Mouse (Mus musculus) stomach, embryonic 16.5 days (tissue): ENCODE measurements around the gene Col4a6. TPM values are rescaled to one million over a fixed set of nuclear protein-coding genes. Genes with fewer than 3 reads are reported as not detected.

Experiments
- ATAC-seq: fragments of 200-750 bp; cut with Nextera tagmentation; 2 replicates; pipeline ENCODE4 v1.8.0; 2017; ENCODE audit warnings: moderate number of reproducible peaks, moderate TSS enrichment; ENCODE audit not compliant: insufficient read depth, low FRiP score
- H3K27ac ChIP-seq: fragments of 300-500 bp; sonication (generic); 2 replicates; pipeline ENCODE4 v1.5.1; 2014; ENCODE audit warnings: low read length
- H3K27me3 ChIP-seq: fragments of 300-500 bp; sonication (generic); 2 replicates; pipeline ENCODE4 v1.6.1; 2014; ENCODE audit warnings: low read length, control low read depth, mixed read lengths; ENCODE audit not compliant: control insufficient read depth, insufficient read depth
- H3K36me3 ChIP-seq: fragments of 300-500 bp; sonication (generic); 2 replicates; pipeline ENCODE4 v1.6.1; 2014; ENCODE audit warnings: low read length; ENCODE audit not compliant: control insufficient read depth, insufficient read depth
- H3K4me1 ChIP-seq: fragments of 300-500 bp; sonication (generic); 2 replicates; pipeline ENCODE4 v1.6.1; 2014; ENCODE audit warnings: low read length, control low read depth, mixed read lengths; ENCODE audit not compliant: control insufficient read depth, insufficient read depth
- H3K4me2 ChIP-seq: fragments of 300-500 bp; sonication (generic); 2 replicates; pipeline ENCODE4 v1.6.1; 2014; ENCODE audit warnings: low read depth, low read length, mixed read lengths
- H3K4me3 ChIP-seq: fragments of 300-500 bp; sonication (generic); replicated peaks from 2 replicates; pipeline ENCODE4 v1.5.1; 2014; ENCODE audit warnings: mild to moderate bottlenecking, low read length
- H3K9ac ChIP-seq: fragments of 300-500 bp; sonication (generic); 2 replicates; pipeline ENCODE4 v1.6.1; 2014; ENCODE audit warnings: low read length
- H3K9me3 ChIP-seq: fragments of 300-500 bp; sonication (generic); replicated peaks from 2 replicates; pipeline ENCODE4 v1.6.1; 2016; ENCODE audit warnings: low read length, control low read depth; ENCODE audit not compliant: control insufficient read depth
- WGBS: fragments of 180-500 bp; shearing (Covaris S2); extraction: QIAGEN DNeasy Blood & Tissue Kit; methylation state at CpG from one replicate; pipeline ENCODE4 v1.1.7; 2014; 5-methylcytosine and 5-hydroxymethylcytosine counted together
- polyA plus RNA-seq: library from polyadenylated mRNA; unstranded; fragments of >200 nt; fragmentation: Nextera tagmentation; extraction: Ambion mirVana; gene quantifications from 2 replicates; pipeline ENCODE4 v1.2.1, GENCODE M21; 2015

Col4a6 gene
- polyA plus RNA-seq, 1 experiment from 2014 or later: 14.5 TPM

- H3K27me3 ChIP-seq: no peaks in the 10 kb centered on the region; the same call in none of the 2 replicates
- H3K27ac ChIP-seq: no peak overlapping the region; the same call in 1 of the 2 replicates
- 0 out of 2 replicates have a peak, but pooled peaks cover 3% of the 10 kb centered on the region for H3K4me1 ChIP-seq
- ATAC-seq: no peak
- H3K36me3 ChIP-seq: no peaks in the 10 kb centered on the region
- H3K9ac ChIP-seq: no peak overlapping the region
- H3K9me3 ChIP-seq: no peaks in the 10 kb centered on the region
- no peak overlapping the region for H3K4me2 ChIP-seq
- WGBS: 30% methylated on average over 3 of the region's 3 CpGs
- H3K4me3 ChIP-seq: no peak overlapping the region
Measured at GRCm38 (mm10) chrX:141315795-141316194, 158.1 kb downstream of the Col4a6 start.

GRCm38 (mm10) chrX:141292702-141293462 is 181.0 kb downstream of the Col4a6 start:
- Histone ChIP-seq H3K4me3 (no peak overlapping the region), H3K4me1 (no peaks in the 10 kb centered on the region), H3K9me3 (no peaks in the 10 kb centered on the region), H3K4me2 (no peak overlapping the region), H3K36me3 (no peaks in the 10 kb centered on the region), H3K27ac (no peak overlapping the region), H3K9ac (no peak overlapping the region), H3K27me3 (0 out of 2 replicates have a peak, but pooled peaks cover 4% of the 10 kb centered on the region)
- ATAC-seq: 0 out of 2 replicates have a peak, but pooled peaks have one; percentile 58
- WGBS: 58% methylated on average over 3 of the region's 3 CpGs

DNA sequence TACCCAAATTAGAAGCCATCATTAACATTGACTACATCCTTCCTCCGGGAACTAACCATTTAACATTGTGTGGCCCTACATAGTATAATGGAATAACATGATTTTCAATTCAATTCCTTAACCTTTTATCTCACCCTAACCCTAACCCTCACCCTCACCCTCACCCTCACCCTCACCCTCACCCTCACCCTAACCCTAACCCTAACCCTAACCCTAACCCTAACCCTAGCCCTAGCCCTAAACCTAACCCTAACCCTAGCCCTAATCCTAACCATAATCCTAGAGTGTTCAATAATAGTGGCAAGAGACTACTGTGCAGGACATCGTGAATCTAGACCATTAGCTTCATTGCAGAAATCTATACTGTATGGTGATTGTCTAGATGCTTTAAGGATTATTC is 197.5 kb downstream of the Col4a6 start:
- H3K27ac ChIP-seq: no peak overlapping the region

GRCm38 (mm10) chrX:141265986-141266385 is 207.9 kb downstream of the Col4a6 start:
- H3K36me3 ChIP-seq: no peaks in the 10 kb centered on the region
- H3K9me3 ChIP-seq: no peaks in the 10 kb centered on the region
- no peak overlapping the region for H3K27ac ChIP-seq
- no peaks in the 10 kb centered on the region; the same call in 1 of the 2 replicates for H3K27me3 ChIP-seq
- H3K4me3 ChIP-seq: no peak overlapping the region
- H3K4me2 ChIP-seq: no peak overlapping the region
- no peaks in the 10 kb centered on the region for H3K4me1 ChIP-seq
- H3K9ac ChIP-seq: no peak overlapping the region
- ATAC-seq: no peak
- WGBS: 62% methylated on average over 1 of the region's 1 CpGs

More for the DNA sequence above, 197.5 kb downstream of the Col4a6 start:
- Histone ChIP-seq H3K9ac (no peak overlapping the region), H3K36me3 (no peaks in the 10 kb centered on the region), H3K9me3 (no peaks in the 10 kb centered on the region), H3K4me3 (no peak overlapping the region), H3K27me3 (peaks cover 4% of the 10 kb centered on the region; the same call in 1 of the 2 replicates), H3K4me1 (no peaks in the 10 kb centered on the region), H3K4me2 (no peak overlapping the region)
- ATAC-seq: no peak
- 87% methylated on average over 2 of the region's 2 CpGs for WGBS

GRCm38 (mm10) chrX:141249636-141250035 is 224.2 kb downstream of the Col4a6 start:
- Histone ChIP-seq H3K4me1 (no peaks in the 10 kb centered on the region), H3K4me2 (no peak overlapping the region), H3K4me3 (no peak overlapping the region), H3K27me3 (peaks cover 4% of the 10 kb centered on the region; the same call in 1 of the 2 replicates), H3K9me3 (no peaks in the 10 kb centered on the region), H3K9ac (no peak overlapping the region), H3K27ac (no peak overlapping the region), H3K36me3 (no peaks in the 10 kb centered on the region)
- ATAC-seq: no peak
- 75% methylated on average over 1 of the region's 1 CpGs for WGBS

GRCm38 (mm10) chrX:141236564-141237333 is 237.1 kb downstream of the Col4a6 start:
- Histone ChIP-seq H3K27ac (no peak overlapping the region), H3K9me3 (no peaks in the 10 kb centered on the region), H3K4me2 (no peak overlapping the region), H3K4me3 (no peak overlapping the region), H3K27me3 (peaks cover 6% of the 10 kb centered on the region; the same call in 1 of the 2 replicates), H3K4me1 (no peaks in the 10 kb centered on the region; the same call in 1 of the 2 replicates), H3K9ac (no peak overlapping the region), H3K36me3 (no peaks in the 10 kb centered on the region)
- WGBS: 65% methylated on average over 2 of the region's 2 CpGs
- no peak for ATAC-seq

- Histone ChIP-seq H3K27ac (no peak overlapping the region), H3K36me3 (no peaks in the 10 kb centered on the region), H3K4me3 (no peak overlapping the region), H3K4me1 (no peaks in the 10 kb centered on the region), H3K27me3 (peaks cover 6% of the 10 kb centered on the region; the same call in 1 of the 2 replicates), H3K9me3 (no peaks in the 10 kb centered on the region), H3K9ac (no peak overlapping the region), H3K4me2 (no peak overlapping the region)
- 94% methylated on average over 2 of the region's 2 CpGs for WGBS
- no peak for ATAC-seq
Measured at GRCm38 (mm10) chrX:141228169-141228568, 245.7 kb downstream of the Col4a6 start.

- Histone ChIP-seq H3K27ac (no peak overlapping the region), H3K9me3 (no peaks in the 10 kb centered on the region), H3K9ac (no peak overlapping the region), H3K36me3 (no peaks in the 10 kb centered on the region), H3K4me1 (no peaks in the 10 kb centered on the region), H3K4me2 (no peak overlapping the region), H3K27me3 (peaks cover 5% of the 10 kb centered on the region; the same call in 1 of the 2 replicates), H3K4me3 (no peak overlapping the region)
- ATAC-seq: peak; percentile 76; the same call in 1 of the 2 replicates
- WGBS: 37% methylated on average over 5 of the region's 5 CpGs
Measured at GRCm38 (mm10) chrX:141212802-141213201, 261.1 kb downstream of the Col4a6 start.

DNA sequence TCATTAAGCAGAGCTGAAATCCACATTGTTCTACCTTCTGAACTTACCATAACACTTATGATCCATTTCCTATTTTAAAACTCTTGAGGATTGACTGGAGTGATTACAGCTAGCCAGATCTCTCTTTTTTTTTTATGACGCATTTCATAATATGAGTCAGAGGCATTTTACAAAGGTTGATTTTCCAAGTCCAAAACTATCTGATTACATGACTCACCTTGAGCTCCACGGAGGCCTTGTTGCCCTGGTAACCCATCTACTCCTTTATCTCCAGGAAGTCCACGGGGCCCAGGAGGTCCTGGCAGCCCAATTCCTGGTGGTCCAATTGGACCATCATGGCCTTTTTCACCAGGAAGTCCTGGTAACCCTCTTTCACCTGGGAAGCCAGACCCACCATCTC is 274.9 kb downstream of the Col4a6 start:
- no peak overlapping the region for H3K27ac ChIP-seq
- H3K9ac ChIP-seq: no peak overlapping the region
- H3K9me3 ChIP-seq: no peaks in the 10 kb centered on the region
- no peaks in the 10 kb centered on the region for H3K36me3 ChIP-seq
- H3K27me3 ChIP-seq: peaks cover 3% of the 10 kb centered on the region; the same call in 1 of the 2 replicates
- H3K4me3 ChIP-seq: no peak overlapping the region
- H3K4me2 ChIP-seq: no peak overlapping the region
- no peak for ATAC-seq
- WGBS: 72% methylated on average over 3 of the region's 3 CpGs
- H3K4me1 ChIP-seq: no peaks in the 10 kb centered on the region
